Mouse (Mus musculus) heart, postnatal 0 days (tissue): ENCODE results near the gene Crlf3. TPM values are rescaled to one million over a fixed set of nuclear protein-coding genes. Genes with fewer than 3 reads are reported as not detected.

Experiments used
- polyA plus RNA-seq: library from polyadenylated mRNA; unstranded; fragments of >200 nt; fragmentation: Nextera tagmentation; extraction: Ambion mirVana; gene quantifications from 2 replicates; pipeline ENCODE4 v1.2.1, GENCODE M21; 2015
- total RNA-seq: library from RNA; depleted of rRNA; stranded (reverse); fragments of >200 nt; gene quantifications from 2 replicates; pipeline ENCODE4 v1.2.3, GENCODE M21; 2014; ENCODE audit warnings: low replicate concordance; rRNA removed

Gene Crlf3
- total and polyA plus RNA-seq, 2 experiments from 2014 or later, result 19.7 to 28.0 TPM

Other genes with a start within 250 kb of the Crlf3 start
- 7.0 and 8.7 TPM in 2 replicates for gene Utp6, start 118.6 kb downstream of the Crlf3 start, total RNA-seq
- gene Utp6, start 118.6 kb downstream of the Crlf3 start, polyA plus RNA-seq, result 21.7 and 22.4 TPM in 2 replicates
- 17.3 and 23.0 TPM in 2 replicates for gene Suz12, start 87.9 kb downstream of the Crlf3 start, total RNA-seq
- gene Suz12, start 87.9 kb downstream of the Crlf3 start, polyA plus RNA-seq, result 9.2 and 9.4 TPM in 2 replicates
- 3.3 and 4.2 TPM in 2 replicates for gene Atad5, start 8.4 kb upstream of the Crlf3 start, total RNA-seq
- 1.5 and 1.8 TPM in 2 replicates for gene Atad5, start 8.4 kb upstream of the Crlf3 start, polyA plus RNA-seq
- 32.4 and 40.3 TPM in 2 replicates for gene Tefm, start 61.2 kb upstream of the Crlf3 start, total RNA-seq
- 37.6 and 39.9 TPM in 2 replicates for gene Tefm, start 61.2 kb upstream of the Crlf3 start, polyA plus RNA-seq
- 17.0 and 20.0 TPM in 2 replicates for gene Adap2, start 73.1 kb upstream of the Crlf3 start, total RNA-seq
- gene Adap2, start 73.1 kb upstream of the Crlf3 start, polyA plus RNA-seq, result 2.1 and 3.0 TPM in 2 replicates
- 6.2 and 10.2 TPM in 2 replicates for gene Rnf135, start 102.9 kb upstream of the Crlf3 start, total RNA-seq
- gene Rnf135, start 102.9 kb upstream of the Crlf3 start, polyA plus RNA-seq, result 11.7 and 12.9 TPM in 2 replicates
- gene Rhot1, start 128.0 kb upstream of the Crlf3 start, total RNA-seq, result 77.3 and 89.3 TPM in 2 replicates
- 48.8 and 53.8 TPM in 2 replicates for gene Rhot1, start 128.0 kb upstream of the Crlf3 start, polyA plus RNA-seq
- 0.66 and 2.1 TPM in 2 replicates for gene Rhbdl3, start 219.9 kb upstream of the Crlf3 start, total RNA-seq
- gene Rhbdl3, start 219.9 kb upstream of the Crlf3 start, polyA plus RNA-seq, result 0.38 and 0.75 TPM in 2 replicates